Mouse (Mus musculus) C2C12 (cell line): ENCODE data around the gene Ddx39.

Experiments used
- CEBPB ChIP-seq: IDR thresholded peaks from one replicate; pipeline ENCODE4 v1.6.1; 2011; ENCODE audit warnings: low read depth, mild to moderate bottlenecking, control low read depth, moderate library complexity
- CTCF ChIP-seq: IDR thresholded peaks from one replicate; pipeline ENCODE4 v1.5.1; 2011; ENCODE audit not compliant: control insufficient read depth, insufficient read depth, insufficient read length
- FOSL1 ChIP-seq: IDR thresholded peaks from one replicate; pipeline ENCODE4 v1.8.0; 2011; ENCODE audit warnings: mild to moderate bottlenecking, low read length; ENCODE audit not compliant: poor library complexity, insufficient read depth, severe bottlenecking
- MAX ChIP-seq: IDR thresholded peaks from one replicate; pipeline ENCODE4 v1.6.1; 2011; ENCODE audit warnings: mild to moderate bottlenecking, control low read depth
- MYOD1 ChIP-seq: IDR thresholded peaks from one replicate; pipeline ENCODE4 v1.6.1; 2011; ENCODE audit warnings: low read depth; ENCODE audit not compliant: control insufficient read depth, insufficient read length
- MYOG ChIP-seq: IDR thresholded peaks from one replicate; pipeline ENCODE4 v1.6.1; 2011; ENCODE audit not compliant: control insufficient read depth, insufficient read length; ENCODE audit errors: extremely low read depth
- USF1 ChIP-seq: IDR thresholded peaks from one replicate; pipeline ENCODE4 v1.6.1; 2011; ENCODE audit warnings: low read depth, mild to moderate bottlenecking, control low read depth, moderate library complexity

- TF ChIP-seq CTCF, result no peak
- no peak for TF ChIP-seq USF1
- no peak for TF ChIP-seq MAX
- TF ChIP-seq MYOG, result no peak
- TF ChIP-seq CEBPB, result no peak
- TF ChIP-seq MYOD1, result no peak
- TF ChIP-seq FOSL1, result no peak
Measured at GRCm38 (mm10) chr8:83738949-83739710, 24.2 kb downstream of the Ddx39 start.
